Mouse (Mus musculus) spleen, adult 12 weeks (tissue): ENCODE results near the gene Ercc6l.
"Not testable (repeated sequence)": the region's sequence is repeated elsewhere in the genome, so short reads cannot be mapped to it uniquely, and the experiment has no call there.

Source experiments
- DNase-seq: peaks from one replicate; pipeline ENCODE4 v3.0.0; 2022; ENCODE audit warnings: low spot score

Gene Ercc6l

GRCm38 (mm10) chrX:102109349-102109748 lies 47.5 kb downstream of the Ercc6l start:
- DNase-seq = not testable (repeated sequence)

GRCm38 (mm10) chrX:102103830-102104229 lies 53.1 kb downstream of the Ercc6l start:
- not testable (repeated sequence) for DNase-seq

- no peak for DNase-seq
Measured at GRCm38 (mm10) chrX:102101886-102102285, 55.0 kb downstream of the Ercc6l start.

- DNase-seq = no peak
Measured at GRCm38 (mm10) chrX:102094381-102094904, 62.4 kb downstream of the Ercc6l start.
